Mouse (Mus musculus) heart, adult 18-20 months (tissue): ENCODE results near the gene Peak1. TPM values are rescaled to one million over a fixed set of nuclear protein-coding genes. Genes with fewer than 3 reads are reported as not detected.

Experiments
- DNase-seq, 2 experiments: peaks; one replicate each; pipeline ENCODE4 v3.0.0; 2021 to 2022; ENCODE audit warnings: mixed read lengths in 1 of 2
- total RNA-seq, 2 experiments: library from RNA; stranded (reverse); gene quantifications; 2 replicates each; pipeline ENCODE4 v1.2.3; 2021

Peak1 gene
- total RNA-seq, 2 experiments from 2014 or later = 34.9 to 35.1 TPM

- no peak for DNase-seq
These were observed 103.5 kb downstream of the Peak1 start for GRCm38 (mm10) chr9:56314326-56314725.

- no peak for DNase-seq
These were observed 108.8 kb downstream of the Peak1 start for GRCm38 (mm10) chr9:56309079-56309478.

- no peak for DNase-seq
These were observed 113.3 kb downstream of the Peak1 start for GRCm38 (mm10) chr9:56304526-56304925.

- DNase-seq = no peak
These were observed 114.9 kb downstream of the Peak1 start for GRCm38 (mm10) chr9:56302921-56303465.

DNA sequence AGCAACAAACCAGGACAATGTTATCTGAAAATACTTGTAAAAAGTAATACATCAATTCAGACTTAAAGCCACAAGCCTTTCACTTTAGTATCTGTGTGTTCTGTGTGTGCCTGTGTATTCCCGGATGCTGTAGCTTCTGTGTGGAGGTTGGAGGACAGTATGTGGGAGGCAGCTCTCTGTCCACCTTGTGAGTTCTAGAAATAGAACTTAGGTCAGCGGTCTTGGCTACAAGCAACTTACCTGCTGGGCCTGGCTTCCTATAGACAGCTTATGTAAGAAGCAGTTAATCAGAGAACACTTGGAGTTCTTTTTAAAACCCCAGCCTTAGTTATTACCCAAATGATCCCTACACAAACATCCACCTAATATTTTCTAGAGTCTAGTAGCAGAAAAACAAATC is 127.8 kb downstream of the Peak1 start:
- DNase-seq = peak in 1 of 2 experiments; percentile 9

DNA sequence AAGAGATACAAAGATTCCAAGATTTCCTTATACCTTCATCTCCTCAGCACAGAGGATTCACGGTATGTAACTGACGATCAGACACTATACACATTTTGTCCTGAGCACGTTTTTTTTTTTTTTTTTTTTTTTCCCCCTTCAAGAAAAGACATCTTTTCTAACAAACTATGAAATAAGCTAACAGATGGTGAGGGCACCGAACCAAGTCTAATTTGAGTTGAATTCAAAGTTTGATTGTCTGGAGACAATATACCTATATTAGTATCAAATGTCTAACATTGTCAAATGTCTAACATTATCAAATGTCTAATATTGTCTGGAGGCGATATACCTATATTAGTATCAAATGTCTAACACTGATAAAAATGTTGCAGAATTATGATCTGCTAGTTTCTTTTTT is 135.4 kb downstream of the Peak1 start:
- DNase-seq = no peak

DNA sequence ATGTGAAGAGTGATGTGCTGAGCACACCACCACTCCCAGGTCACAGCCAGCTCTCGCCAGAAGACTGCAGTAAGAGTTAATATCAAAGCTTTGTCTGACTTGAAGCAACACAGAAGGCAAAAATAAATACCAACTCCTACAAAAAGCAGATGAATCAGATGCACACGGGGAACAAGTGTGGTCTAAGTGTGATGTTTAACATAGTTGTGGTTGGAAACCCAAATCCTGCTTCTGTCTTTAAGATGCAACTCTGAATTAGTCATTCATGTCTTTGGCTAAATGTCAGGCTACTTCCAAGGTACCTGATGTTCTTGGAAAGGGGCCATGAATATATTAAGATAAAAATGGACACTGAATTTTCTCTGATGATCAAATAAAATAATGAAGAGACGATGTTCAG is 144.3 kb downstream of the Peak1 start:
- DNase-seq = no peak

GRCm38 (mm10) chr9:56272247-56272598 is 145.6 kb downstream of the Peak1 start:
- no peak for DNase-seq

- DNase-seq = no peak
These were observed 146.3 kb downstream of the Peak1 start for GRCm38 (mm10) chr9:56271326-56272246.

GRCm38 (mm10) chr9:56269101-56269500 is 148.8 kb downstream of the Peak1 start:
- no peak for DNase-seq

DNA sequence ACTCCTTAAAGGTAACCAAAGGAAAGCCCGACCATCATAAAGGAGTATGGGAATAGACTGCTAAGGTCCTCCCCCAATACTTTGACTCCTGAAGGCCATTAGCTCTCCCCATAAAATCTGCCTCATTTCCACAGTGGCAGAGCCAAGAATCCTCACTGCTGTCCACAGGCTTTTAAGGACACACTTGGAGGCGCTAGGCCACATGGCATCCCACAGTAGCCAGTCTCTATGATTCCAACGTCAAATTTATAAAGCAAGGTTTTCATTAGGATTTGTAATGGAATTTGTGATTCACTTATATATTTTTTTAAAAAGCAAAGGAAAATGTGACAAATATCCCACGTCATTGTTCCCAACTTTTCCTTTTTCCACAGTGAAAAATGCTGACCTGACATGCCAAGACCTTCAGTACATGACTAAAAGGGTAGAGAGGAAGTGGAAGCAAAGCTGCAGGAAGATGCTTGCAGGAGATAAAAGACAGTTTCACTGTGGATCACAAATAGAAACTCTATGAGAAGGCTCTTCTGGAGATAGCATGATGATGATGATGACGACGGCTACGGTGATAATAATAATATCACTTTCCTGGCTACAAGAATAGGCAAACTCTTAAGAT is 151.6 kb downstream of the Peak1 start:
- no peak for DNase-seq

DNA sequence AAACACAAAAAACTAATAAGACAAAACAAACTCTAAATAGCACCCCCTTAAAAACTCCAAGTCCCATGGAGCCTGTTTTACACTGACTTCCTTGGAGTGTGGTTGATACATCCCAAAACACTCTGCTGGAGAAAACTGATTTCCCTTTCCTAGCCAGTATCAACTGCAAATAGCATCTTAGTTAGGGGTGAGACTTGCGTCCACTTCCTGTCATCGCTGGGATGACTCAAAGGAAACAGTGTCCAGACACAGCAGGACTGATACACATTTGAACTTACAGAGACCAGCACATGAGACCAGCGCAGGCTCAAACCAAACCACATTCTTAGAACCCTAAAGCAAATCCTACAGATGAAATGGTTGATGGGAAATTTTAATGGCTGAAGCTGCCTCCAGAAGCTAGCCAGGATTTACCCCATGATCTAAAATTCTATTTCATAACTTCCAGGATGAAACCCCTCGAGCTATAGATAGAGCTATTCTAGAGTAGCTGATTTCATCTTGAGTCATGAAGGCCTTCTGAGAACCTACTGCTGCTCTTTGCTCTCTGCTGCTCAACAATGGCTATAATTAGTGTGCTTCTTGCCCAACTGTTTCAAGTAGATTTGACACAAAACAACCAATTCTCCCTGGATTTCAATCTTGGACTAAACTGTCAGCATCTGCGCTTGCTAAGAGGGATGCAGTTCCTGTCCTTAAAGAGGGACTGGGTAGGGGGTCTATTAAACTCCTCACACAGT is 152.2 kb downstream of the Peak1 start:
- DNase-seq = peak; percentile 47 to 70

DNA sequence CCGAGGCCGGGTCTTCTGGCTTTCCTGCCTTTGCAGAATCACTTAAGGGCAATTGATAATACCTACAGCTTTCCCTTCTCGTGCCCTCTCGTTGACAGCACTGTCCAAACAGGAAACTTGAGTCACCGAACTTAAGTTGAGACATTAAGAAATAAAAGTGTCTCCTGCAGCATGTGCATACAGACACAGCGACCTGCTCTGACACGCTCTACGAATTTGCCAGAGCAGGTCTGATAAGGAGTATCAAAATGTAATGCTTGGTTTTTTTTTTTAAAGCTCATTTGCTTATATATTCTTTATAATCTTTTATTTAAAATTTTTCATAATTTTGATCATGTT is 152.9 kb downstream of the Peak1 start:
- DNase-seq = no peak

DNA sequence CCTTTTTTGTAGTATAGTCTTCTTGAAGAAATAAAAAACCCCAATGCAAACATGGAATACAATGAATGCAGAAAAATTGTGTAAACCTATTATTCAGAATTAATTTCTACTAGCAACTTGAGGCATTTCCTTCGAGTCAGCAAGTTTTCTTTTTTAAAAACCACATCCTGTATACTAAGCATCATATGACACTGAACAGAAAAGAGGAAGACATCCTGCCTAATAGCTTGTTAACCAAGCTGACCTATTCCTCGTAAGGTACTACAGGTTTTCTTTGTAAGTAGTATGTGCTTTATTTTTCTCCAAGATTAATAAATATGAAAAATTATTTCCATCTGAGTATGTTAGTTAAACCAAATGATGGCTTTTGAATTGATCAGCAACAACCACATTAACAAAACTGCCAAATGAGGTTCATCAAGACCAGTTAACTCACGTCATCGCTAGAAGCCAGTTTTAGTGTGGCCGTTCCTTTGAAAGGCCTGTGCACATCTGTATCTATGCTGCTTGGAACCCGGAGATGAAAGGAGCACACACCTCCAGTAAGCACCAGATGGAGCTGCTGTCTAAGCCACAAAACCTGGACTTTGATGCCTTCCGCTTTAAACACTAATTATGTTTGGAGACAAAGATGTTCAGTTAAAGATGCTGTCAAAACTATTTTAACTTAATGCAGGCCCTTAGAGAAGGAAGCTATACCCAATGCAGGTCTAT is 153.4 kb downstream of the Peak1 start:
- peak; percentile 58 to 75 for DNase-seq

- no peak for DNase-seq
These were observed 154.8 kb downstream of the Peak1 start for GRCm38 (mm10) chr9:56263055-56263454.

DNA sequence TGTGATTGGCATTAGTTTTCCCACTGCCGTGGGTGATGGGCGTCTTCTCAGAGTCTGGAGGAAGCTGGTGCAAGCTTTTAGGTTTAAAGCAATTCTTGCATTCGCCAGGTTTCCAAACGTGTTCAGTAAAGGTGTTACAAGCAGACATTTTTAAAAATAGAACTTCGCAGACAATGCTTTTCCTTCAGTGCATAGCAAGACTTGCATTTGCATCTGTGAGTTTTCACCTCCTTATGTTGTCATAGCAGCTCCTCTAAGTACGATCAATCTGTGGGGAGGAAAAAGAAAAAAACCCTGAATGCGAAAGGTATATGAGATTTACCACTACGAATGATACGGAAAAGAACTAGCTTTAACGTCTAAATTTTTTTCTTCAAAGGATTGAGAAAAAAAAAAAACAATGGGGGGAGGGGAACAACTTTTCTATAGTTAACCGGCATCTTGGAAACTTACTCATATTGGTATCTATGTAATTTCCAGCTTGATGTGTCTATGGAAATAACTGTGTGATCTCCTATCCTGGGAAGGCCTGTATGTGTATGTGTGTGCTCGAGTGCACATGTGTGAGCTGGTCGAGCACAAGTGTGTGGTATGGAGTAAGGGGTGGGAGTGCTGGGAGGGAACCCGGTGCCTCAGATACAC is 157.3 kb downstream of the Peak1 start:
- no peak for DNase-seq

- peak; percentile 82 to 88 for DNase-seq
These were observed 157.9 kb downstream of the Peak1 start for GRCm38 (mm10) chr9:56259790-56260494.

DNA sequence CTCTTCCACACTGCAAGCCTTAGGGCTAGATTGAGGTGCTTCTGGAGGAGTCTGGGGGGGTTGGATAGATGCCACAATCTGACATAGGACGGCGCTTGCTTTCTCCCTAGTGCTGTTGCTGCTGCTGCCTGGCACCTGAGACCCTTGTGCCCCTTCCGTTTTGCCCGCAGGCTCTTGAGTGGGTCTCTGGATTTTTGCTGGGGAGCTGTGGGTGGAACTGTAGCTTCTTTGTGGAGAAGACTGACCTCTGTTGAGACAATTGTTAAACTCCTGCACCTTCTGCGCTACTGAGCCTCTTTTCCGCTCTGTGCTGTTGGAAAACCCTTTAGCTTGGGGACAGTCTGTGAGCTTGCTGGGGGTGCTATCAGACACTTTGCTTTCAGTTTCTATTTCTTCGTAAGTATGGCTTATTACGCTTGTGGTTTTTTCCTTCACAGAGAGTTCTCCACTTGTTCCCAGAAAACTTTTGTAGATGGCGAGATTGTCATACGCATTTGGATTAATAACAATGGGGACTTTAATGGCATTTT is 159.5 kb downstream of the Peak1 start:
- peak; percentile 27 to 39 for DNase-seq

DNA sequence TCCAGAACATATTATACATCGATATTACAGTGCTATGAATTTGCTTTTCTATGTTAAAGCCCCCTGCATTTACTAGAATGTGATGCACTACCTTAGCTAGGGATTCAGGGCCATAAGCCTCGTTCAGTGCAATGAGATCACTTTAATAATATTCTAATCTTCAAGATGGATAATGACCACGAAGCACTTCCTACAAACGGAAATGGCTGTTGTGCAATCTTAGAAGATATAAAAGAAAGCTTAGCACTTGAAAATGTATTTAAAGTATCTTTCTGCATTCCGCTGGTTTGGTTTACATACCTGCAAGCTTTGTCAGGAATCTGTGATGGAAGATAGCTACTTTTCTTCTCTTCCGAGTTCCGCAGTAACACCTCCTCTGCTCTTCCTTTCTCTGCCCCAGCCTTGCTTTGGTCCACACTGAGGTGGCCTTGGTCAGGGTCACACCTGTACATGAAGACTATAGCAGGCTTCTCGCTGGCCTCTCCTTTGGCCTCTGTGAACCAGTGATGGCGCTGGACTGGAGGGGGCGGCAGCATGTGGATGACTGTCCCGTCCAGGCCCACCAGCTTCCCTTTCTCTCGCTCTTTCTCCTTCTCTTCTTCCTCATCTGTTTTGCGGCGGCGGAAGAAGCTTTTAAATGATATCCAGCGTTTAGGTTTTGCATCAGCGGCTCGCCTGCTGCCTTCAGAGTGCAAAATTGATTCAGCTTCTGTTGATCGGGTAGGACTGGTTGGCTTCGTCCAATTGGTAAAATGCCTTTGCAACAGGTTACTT is 160.5 kb downstream of the Peak1 start:
- DNase-seq = no peak
